Mouse (Mus musculus): Measurements from ENCODE around the gene Atp5l. TPM values are rescaled to one million over a fixed set of nuclear protein-coding genes. Genes with fewer than 3 reads are reported as not detected.
"Not testable (repeated sequence)": the region's sequence is repeated elsewhere in the genome, so short reads cannot be mapped to it uniquely, and the experiment has no call there.

The Atp5l gene
- total RNA-seq (2022) = 100 to 1,000 TPM; 275 to 372 (median 321) TPM

DNA sequence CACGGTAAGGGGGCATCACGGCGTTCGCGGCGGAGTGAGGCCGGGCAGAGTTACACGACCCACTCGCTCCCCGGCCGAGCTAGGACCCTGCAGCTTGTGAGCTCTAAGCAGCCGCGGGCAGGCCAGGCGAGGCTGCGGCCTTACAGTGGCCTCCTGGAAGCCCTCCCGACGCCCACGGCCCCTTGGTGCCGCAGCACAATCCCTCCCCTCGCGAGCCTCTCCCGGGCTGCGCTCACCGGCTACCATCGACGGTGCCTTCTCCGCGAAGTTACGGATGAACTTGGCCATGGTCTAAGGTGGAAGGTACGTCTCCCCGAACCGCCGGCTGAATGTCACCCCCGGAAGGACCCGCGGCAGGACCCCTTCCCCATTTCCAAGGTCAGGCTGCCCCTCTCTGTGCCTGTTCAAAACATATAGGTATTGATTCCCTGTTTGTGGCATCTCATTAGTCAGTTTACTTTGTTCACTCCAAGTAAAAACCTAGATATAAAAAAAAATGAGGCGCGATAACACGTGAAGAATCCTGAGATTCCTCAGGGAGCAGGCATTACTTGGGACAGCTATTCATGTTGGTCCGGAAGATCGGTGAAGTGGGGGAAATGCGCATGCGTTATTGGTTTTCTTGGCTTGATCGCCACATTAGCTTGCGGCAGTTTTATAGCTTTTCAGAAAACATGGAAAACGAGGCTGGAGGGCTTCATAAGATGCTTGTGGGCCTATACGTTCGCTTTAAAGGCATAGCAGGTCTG is at the start of gene Atp5l:
Gene Atp5l, minus strand, starts transcription at position 369 of the 749 bp plus-strand sequence.
- peak; percentile 78 to 80 for DNase-seq (ENCODE audit: low spot score in 2 of 2)

DNA sequence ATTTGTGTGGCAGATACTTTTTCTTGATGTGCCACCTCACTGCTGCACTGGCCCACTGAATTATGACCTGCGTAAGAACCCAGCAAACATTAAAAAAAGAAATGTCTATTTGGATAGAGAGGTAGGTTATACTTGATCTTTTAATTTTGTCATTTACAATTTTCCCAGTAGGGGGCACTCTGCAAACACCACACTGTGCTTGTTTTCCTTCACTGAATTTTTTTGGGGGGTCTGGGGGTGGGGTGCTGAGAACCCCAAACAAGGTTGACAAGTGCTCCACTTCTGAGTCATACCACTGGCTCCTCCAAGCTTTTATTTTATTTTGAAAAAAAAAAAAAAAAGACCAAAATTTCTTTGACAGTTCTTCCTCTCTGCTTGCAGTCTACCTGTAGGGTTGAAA is 48.9 kb upstream of the Atp5l start:
- DNase-seq (ENCODE audit: low spot score in 2 of 2) = no peak

DNA sequence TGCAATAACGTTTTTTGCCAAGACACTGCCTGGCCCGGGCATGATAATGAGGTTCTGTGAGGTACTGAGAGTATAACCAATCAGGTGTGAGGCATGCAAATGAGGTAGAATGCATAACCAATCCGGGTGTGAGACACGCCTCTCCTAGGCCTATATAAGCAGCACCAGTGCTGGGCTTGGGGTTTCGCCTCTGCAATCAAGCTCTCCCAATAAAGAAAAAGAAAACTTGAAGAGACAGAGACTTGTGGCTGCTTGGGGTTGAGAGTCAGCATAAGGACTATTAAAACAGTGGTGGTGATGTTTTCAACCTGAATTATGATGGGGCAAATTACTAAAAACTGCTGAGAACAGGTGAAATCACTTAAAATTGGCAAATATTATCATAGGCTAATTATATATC is 47.2 kb upstream of the Atp5l start:
- DNase-seq (ENCODE audit: low spot score in 2 of 2) = not testable (repeated sequence)

DNA sequence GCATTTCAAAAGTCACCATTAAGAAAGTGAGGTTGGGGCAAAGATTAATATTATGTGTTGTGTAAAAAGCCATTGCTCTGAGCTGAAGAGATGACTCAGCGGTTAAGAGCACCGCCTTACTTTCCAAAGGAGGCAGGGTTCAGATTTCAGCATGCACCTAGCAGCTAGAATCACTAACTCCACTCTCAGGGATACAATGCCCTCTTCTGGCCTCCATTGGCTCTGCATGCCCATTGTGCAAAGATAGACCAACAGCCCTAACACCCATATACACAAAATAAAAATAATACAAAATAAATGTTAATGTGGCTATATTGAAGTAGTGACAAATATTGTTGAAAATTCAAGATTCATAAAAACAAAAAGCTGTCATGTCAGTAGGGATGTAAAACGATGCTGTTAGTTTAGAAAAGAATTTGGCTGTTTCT is 46.3 kb upstream of the Atp5l start:
- DNase-seq (ENCODE audit: low spot score in 2 of 2) = peak; percentile 18 to 30

GRCm38 (mm10) chr9:44965833-44966466 is 45.4 kb upstream of the Atp5l start:
- no peak for DNase-seq (ENCODE audit: low spot score in 2 of 2)

DNA sequence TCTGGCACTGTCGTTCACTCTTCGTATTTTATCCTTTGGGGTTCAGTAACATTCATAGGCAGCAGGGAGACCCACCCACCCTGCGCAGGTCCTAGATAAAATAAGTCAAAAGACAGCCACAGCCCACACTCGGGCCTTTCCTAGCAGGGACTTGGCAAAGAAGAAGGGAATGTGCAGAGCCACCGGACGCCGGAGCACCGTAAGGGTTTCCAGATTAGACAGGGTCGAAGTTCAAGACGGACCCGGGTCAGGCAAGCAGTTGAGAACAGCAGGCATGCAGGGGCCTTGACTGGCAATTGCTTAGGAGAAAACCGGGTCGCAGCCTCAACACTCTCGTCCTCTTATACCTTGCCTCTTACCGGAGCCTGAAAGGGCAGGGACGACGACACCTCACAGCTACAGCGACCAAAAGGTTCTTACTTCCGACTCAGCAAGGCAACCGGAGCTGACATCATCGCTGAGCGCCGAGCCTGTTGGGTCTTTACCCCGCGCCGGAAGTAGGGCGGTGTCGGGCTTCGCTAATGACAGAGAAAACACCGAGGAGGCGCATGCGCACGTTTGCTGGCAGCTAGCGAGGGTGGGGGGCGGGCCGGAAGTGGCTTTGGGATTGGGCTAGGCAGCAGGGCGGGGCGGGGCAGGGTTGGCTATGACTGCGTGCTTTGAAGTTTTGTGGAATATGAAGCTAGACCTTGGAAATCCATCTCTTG is 44.7 kb upstream of the Atp5l start, which contains the start of gene Ube4a:
Gene Ube4a, minus strand, starts transcription at position 475 of the 707 bp plus-strand sequence.
- peak; percentile 98 to 99 for DNase-seq (ENCODE audit: low spot score in 2 of 2)

DNA sequence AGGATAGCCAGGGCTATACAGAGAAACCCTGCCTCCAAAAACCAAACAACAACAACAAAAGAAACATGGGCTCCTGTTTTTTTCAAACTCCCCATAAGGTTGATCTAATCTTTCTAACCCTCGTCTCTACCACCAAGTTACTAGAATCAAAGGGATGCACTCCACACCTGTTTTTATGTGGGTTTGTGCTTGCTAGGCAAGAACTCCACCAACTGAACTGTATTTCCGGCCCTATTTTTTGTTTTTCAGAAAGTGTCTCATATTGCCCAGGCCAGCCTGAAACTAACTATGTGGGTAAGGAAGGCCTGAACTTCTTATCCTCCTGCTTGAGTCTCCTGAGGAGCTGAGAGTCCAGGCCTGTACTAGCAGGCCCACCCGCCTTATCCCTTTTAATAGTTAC is 33.9 kb upstream of the Atp5l start:
- no peak for DNase-seq (ENCODE audit: low spot score in 2 of 2)

DNA sequence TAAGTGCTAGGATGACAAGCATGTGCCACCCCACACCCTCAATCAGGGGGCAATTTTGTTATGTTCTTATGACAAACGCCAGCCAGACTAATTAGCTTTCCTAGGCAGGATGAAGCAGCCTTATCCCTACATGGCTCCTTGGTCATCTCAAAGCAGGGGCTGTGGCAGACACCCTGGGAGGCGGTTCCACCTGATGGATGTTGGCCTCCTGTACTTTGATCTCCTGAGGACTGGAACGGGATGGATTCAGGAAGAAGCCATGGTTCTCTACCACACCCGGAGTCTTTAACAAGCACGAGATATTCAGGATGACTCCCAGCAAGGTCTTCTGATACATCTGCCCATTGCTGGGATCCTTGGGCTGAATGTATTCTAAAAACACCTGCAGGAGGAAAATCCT is 27.3 kb upstream of the Atp5l start:
- no peak for DNase-seq (ENCODE audit: low spot score in 2 of 2)

- no peak for DNase-seq (ENCODE audit: low spot score in 2 of 2)
Measured at GRCm38 (mm10) chr9:44946185-44946695, 25.7 kb upstream of the Atp5l start.

DNA sequence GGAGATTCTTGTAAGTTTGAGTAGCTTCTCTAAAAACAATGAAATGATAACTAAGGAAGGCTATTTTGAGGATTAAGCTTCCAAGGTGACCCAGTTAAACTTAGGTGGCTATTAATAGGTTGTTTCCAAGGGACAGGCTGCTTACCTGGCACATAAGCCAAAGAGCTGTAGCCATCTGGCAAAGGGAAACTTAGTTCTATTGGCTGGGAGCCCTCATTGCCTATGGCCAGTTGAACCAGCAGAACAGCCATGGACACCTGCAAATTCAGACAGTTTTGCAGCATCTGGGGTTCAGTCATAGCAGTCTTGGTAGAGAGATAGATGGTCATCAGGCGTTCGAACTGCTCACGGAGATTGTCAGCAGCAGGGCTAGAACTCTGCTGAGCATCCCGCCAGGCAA is 21.9 kb upstream of the Atp5l start:
- DNase-seq (ENCODE audit: low spot score in 2 of 2) = no peak

DNA sequence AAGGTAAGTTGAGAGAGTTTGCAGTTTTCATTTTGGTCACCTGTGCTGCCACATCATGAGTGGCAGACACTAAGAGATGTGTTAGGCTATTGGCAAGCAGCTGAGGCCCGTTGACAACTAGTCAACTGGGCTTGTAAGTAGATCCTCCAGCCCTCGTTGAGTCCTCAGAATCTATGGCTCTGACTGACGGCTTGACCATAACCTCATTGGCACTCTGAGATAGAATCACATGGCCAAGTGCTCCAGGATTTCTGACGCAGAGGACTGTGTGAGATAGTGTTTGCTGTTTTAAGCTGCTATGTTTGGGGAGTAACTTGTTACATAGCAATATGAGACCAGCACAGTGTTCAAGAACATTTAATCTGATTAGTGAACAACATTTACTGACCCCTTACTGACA is 21.2 kb upstream of the Atp5l start:
- no peak for DNase-seq (ENCODE audit: low spot score in 2 of 2)

DNA sequence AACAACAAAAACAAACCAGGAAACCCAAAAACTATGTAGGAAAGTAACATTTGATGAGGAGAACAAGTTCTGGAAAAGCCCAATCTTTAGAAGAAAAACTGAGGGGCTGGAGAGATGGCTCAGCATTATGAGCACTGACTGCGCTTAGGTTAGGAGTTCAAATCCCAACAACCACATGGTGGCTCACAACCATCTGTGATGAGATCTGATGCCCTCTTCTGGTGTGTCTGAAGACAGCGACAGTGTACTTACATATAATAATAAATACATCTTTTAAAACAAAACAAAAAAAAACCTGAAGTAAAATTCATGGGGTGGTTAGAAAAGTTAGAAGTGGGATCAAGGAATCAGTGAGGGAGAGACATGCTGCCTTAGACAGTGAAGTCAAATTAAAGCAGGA is 1.0 kb upstream of the Atp5l start:
- no peak for DNase-seq (ENCODE audit: low spot score in 2 of 2)

GRCm38 (mm10) chr9:44921123-44921468 is 554 bp upstream of the Atp5l start:
- peak in 1 of 2 experiments; percentile 61 for DNase-seq (ENCODE audit: low spot score in 2 of 2)

DNA sequence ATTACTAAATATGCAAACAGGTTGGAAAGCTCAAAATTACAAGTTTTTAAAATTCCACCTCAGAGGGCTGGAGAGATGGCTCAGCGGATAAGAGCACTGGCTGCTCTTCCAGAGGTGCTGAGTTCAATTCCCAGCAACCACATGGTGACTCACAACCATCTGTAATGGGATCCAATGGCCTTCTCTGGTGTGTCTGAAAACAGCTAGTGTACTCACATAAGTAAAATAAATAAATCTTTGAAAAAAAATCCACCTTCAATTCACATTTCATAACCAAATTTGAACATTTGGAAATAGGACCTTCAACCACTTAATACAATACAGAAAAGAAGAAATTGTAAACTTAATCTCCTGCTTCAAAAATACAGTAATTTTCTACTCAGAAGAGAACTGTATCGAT is 936 bp downstream of the Atp5l start:
- DNase-seq (ENCODE audit: low spot score in 2 of 2) = no peak

GRCm38 (mm10) chr9:44916196-44916595 is 4.3 kb downstream of the Atp5l start:
- no peak for DNase-seq (ENCODE audit: low spot score in 2 of 2)

- DNase-seq (ENCODE audit: low spot score in 2 of 2) = no peak
Measured at GRCm38 (mm10) chr9:44914706-44915105, 5.8 kb downstream of the Atp5l start.

DNA sequence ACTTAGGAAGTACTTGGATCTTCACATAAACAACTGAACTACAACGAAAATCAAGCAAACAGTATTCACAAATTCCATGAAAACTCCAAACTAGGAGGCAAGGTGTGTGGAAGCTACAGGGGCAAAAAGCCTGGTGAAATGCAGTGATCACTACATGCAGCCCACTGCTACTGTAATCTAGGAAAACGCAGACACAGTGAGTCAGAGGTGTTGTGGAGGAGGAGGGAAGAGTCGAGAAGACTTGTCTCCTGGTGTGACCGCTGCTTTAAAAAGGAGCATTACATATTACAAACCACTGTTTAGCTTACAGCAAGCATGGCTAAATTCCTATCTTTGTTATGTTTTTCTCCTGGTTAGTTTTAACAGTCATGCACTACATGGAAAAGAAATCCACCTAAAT is 9.2 kb downstream of the Atp5l start:
- DNase-seq (ENCODE audit: low spot score in 2 of 2) = no peak

DNA sequence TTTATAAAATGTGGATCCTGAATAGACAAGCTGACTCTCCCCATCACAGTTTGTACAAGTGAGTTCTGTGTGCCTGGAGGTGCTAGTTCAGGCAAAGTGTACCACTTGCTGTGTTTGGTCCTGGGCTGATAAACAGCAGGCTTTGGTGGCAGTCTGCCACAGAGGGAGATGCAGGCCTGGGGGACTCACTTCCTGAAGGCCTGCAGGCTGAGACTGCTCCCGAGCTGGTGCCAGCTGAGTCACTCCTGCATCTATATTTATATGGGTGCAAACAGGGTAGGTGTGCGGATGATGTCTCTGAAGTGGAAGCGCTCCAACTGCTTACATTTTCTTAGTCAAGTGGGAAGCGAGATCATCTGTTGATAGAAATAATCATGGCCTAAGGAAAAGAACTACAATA is 14.9 kb downstream of the Atp5l start:
- peak; percentile 42 to 93 for DNase-seq (ENCODE audit: low spot score in 2 of 2)

DNA sequence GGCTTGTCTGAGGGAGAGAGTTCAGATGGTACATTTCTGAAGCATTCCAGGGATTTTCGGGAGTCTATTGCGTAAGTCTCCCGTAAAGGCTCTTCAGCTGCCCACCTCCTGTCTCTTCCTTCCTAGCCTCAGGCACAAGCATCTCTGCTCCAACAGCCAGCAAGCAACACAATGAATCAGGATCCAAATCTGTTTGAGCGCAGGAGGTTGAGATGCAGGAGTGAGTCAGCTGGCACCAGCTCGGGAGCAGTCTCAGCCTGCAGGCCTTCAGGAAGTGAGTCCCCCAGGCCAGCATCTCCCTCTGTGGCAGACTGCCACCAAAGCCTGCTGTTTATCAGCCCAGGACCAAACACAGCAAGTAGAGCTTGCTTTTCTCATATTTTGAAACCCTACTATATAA is 15.6 kb downstream of the Atp5l start:
- DNase-seq (ENCODE audit: low spot score in 2 of 2) = peak; percentile 48 to 94

- no peak for DNase-seq (ENCODE audit: low spot score in 2 of 2)
Measured at GRCm38 (mm10) chr9:44903856-44904255, 16.7 kb downstream of the Atp5l start.

DNA sequence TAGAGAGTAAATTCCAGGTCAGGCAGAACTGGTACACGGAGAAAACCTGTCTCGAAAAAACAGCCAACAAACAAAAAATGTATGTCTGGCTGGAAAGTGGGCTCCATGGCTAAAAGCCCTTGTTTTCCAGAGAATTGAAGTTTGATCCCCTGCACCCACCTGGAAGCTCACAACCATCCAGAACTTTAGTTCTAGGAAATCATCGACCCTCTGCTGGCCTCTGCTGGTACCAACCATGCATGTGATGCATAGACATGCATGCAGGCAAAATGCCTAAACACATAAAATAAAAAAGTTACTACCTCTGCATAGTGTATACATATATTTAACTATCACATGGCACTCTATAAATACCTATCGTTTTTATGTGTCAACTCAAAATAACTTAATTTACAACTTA is 20.1 kb downstream of the Atp5l start:
- DNase-seq (ENCODE audit: low spot score in 2 of 2) = no peak

DNA sequence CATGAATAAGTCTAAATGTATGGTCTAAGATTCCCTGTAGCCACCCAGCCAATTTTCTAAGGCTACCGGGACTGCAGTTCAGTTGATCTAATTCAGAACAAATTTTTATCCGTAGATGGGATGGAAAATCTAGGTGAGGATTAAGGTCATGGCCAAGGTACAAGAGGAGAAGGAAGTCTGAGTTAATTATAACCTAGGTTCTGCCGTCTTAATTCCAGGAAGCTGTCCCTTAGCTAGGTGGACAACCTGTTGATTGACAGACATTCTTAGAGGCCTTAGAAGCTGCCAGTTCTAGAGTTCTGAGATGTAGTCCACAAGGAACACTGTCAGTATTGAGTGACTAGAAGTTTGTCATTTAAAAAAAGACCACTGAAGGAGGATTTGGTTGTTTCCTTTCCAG is 20.8 kb downstream of the Atp5l start:
- DNase-seq (ENCODE audit: low spot score in 2 of 2) = no peak

Measured in left cerebral cortex, adult 8-10 months (tissue).